Mouse (Mus musculus) lung, embryonic 16.5 days (tissue): ENCODE measurements around the gene Krtap16-1. TPM values are rescaled to one million over a fixed set of nuclear protein-coding genes. Genes with fewer than 3 reads are reported as not detected.

Source experiments
- ATAC-seq: fragments of 200-750 bp; cut with Nextera tagmentation; 2 replicates; pipeline ENCODE4 v1.8.0; 2017; ENCODE audit warnings: low read depth, mild to moderate bottlenecking, moderate library complexity
- H3K27ac ChIP-seq: fragments of 300-500 bp; sonication (generic); 2 replicates; pipeline ENCODE4 v1.5.1; 2014; ENCODE audit warnings: mild to moderate bottlenecking, control low read depth, low read length
- H3K27me3 ChIP-seq: fragments of 300-500 bp; sonication (generic); 2 replicates; pipeline ENCODE4 v1.6.1; 2014; ENCODE audit warnings: low read depth, low read length, mixed read lengths; ENCODE audit not compliant: control insufficient read depth, insufficient read depth
- H3K36me3 ChIP-seq: fragments of 300-500 bp; sonication (generic); 2 replicates; pipeline ENCODE4 v1.6.1; 2014; ENCODE audit warnings: low read length; ENCODE audit not compliant: control insufficient read depth, insufficient read depth
- H3K4me1 ChIP-seq: fragments of 300-500 bp; sonication (generic); replicated peaks from 2 replicates; pipeline ENCODE4 v1.6.1; 2014; ENCODE audit warnings: low read length, mixed read lengths; ENCODE audit not compliant: control insufficient read depth, insufficient read depth
- H3K4me2 ChIP-seq: fragments of 300-500 bp; sonication (generic); 2 replicates; pipeline ENCODE4 v1.6.1; 2014; ENCODE audit warnings: low read depth, low read length, control low read depth
- H3K4me3 ChIP-seq: fragments of 300-500 bp; sonication (generic); 2 replicates; pipeline ENCODE4 v1.5.1; 2014; ENCODE audit warnings: mild to moderate bottlenecking, low read length, control low read depth
- H3K9ac ChIP-seq: fragments of 300-500 bp; sonication (generic); 2 replicates; pipeline ENCODE4 v1.6.1; 2014; ENCODE audit warnings: low read length, control low read depth
- H3K9me3 ChIP-seq: fragments of 300-500 bp; sonication (generic); 2 replicates; pipeline ENCODE4 v1.6.1; 2016; ENCODE audit warnings: low read length; ENCODE audit not compliant: control insufficient read depth
- WGBS: fragments of 180-500 bp; shearing (Covaris S2); extraction: QIAGEN DNeasy Blood & Tissue Kit; methylation state at CpG from one replicate; pipeline ENCODE4 v1.1.7; 2014; 5-methylcytosine and 5-hydroxymethylcytosine counted together
- polyA plus RNA-seq: library from polyadenylated mRNA; unstranded; fragments of >200 nt; fragmentation: Nextera tagmentation; extraction: Ambion mirVana; gene quantifications from 2 replicates; pipeline ENCODE4 v1.2.1, GENCODE M21; 2015

The Krtap16-1 gene
- polyA plus RNA-seq, 1 experiment from 2014 or later, result not detected

DNA sequence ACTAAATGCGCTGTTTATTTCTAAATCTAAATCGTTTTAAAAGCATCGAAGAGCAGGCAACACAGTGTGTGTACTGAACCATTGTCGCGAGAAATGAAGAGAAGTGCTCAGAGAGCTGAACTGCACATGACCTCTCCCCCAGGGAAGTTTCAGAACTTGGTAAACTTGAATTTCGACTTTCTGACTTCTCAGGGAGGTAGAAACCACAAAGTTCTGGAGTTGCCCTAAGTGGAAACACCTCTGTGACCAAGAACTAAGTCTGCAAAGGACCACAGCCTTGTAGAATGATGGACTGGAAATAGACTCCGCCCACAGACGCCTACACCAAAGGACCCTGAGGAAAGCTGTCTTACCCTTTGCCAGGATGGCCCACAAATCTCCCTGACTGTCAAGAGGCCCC is 19.5 kb upstream of the Krtap16-1 start:
- H3K4me3 ChIP-seq, result no peak overlapping the region
- H3K27me3 ChIP-seq, result no peaks in the 10 kb centered on the region
- no peak for ATAC-seq
- no peaks in the 10 kb centered on the region for H3K9me3 ChIP-seq
- WGBS, result 56% methylated on average over 8 of the region's 8 CpGs
- no peak overlapping the region for H3K4me2 ChIP-seq
- no peak overlapping the region for H3K9ac ChIP-seq
- H3K27ac ChIP-seq, result peak overlapping the region; percentile 47; the same call in 1 of the 2 replicates
- no peaks in the 10 kb centered on the region for H3K4me1 ChIP-seq
- no peaks in the 10 kb centered on the region for H3K36me3 ChIP-seq

DNA sequence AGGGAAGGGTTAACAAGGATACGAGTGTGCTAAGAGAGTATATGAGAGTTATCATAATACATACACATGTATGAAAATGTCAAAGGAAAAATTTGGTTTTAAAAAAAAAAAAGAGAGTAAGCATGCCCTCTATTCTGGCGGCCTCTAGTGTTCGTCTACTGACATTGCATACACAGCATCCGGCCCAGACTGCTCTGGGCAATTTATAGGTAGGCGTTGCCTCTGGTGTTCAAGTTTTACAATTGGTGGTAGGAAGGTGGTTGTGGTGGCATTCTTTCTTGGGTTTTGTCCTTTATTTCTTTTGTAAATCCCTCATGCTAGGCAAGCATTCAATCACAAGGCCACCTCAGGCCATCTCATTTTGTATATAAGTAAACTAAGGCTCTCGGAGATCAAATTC is 18.4 kb upstream of the Krtap16-1 start:
- Histone ChIP-seq H3K4me2 (no peak overlapping the region), H3K4me1 (no peaks in the 10 kb centered on the region), H3K4me3 (no peak overlapping the region), H3K27ac (no peak overlapping the region), H3K9me3 (no peaks in the 10 kb centered on the region), H3K36me3 (no peaks in the 10 kb centered on the region), H3K9ac (no peak overlapping the region), H3K27me3 (no peaks in the 10 kb centered on the region)
- 18% methylated on average over 6 of the region's 6 CpGs for WGBS
- ATAC-seq, result no peak

DNA sequence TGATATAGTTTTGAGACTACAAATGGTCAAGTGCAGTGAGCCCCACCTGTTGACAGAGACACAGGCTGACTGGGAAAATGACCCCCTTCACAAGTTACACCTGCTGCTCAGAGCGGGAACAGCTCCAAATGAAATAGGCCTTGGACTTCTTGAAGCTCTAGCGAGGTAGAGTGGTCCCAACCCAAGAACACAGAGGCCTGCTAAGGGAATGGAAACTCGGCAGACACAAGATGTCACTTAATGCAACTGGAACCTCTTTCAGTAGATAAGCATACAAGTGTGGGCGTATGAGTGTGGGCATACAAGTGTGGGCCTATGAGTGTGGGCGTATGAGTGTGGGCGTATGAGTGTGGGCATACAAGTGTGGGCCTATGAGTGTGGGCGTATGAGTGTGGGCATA is 12.7 kb upstream of the Krtap16-1 start:
- Histone ChIP-seq H3K4me2 (no peak overlapping the region), H3K36me3 (no peaks in the 10 kb centered on the region), H3K27me3 (peaks cover 3% of the 10 kb centered on the region; the same call in 1 of the 2 replicates), H3K4me3 (no peak overlapping the region), H3K9me3 (no peaks in the 10 kb centered on the region), H3K27ac (no peak overlapping the region), H3K4me1 (peaks cover 2% of the 10 kb centered on the region; the same call in 1 of the 2 replicates), H3K9ac (no peak overlapping the region)
- 80% methylated on average over 7 of the region's 7 CpGs for WGBS
- ATAC-seq, result no peak

DNA sequence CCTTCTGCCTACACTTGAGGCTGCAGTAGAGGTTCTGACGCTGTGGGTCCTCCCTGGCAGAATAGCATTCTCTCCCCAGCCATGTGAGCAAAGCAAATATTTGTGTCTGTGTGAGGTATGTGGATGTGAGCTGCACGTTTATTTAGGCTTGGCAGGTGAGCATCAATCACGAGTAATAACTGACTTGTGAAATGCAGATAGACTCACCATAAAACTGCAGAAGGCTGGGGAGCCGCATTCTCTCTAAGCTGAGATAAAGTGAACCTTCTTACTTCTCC is 7.9 kb upstream of the Krtap16-1 start:
- Histone ChIP-seq H3K27ac (no peak overlapping the region), H3K4me3 (no peak overlapping the region), H3K4me1 (peaks cover 3% of the 10 kb centered on the region; the same call in 1 of the 2 replicates), H3K9me3 (no peaks in the 10 kb centered on the region), H3K9ac (no peak overlapping the region), H3K27me3 (peaks cover 4% of the 10 kb centered on the region; the same call in 1 of the 2 replicates), H3K4me2 (no peak overlapping the region), H3K36me3 (no peaks in the 10 kb centered on the region)
- no peak for ATAC-seq
- WGBS, result 21% methylated on average over 4 of the region's 4 CpGs

GRCm38 (mm10) chr11:99993620-99994383 is 7.4 kb upstream of the Krtap16-1 start, which contains the start of gene Krtap17-1:
Krtap17-1 (minus strand) TSS chr11:99993994.
- H3K4me2 ChIP-seq, result peak within 1 kb of the TSS; percentile 11; the same call in 1 of the 2 replicates
- H3K9ac ChIP-seq, result peak within 1 kb of the TSS; percentile 15; the same call in 1 of the 2 replicates
- 0 out of 2 replicates have a peak within 1 kb of the TSS, but pooled peaks have one; percentile 6 for H3K4me3 ChIP-seq
- WGBS, result 21% methylated on average over 21 of the region's 26 CpGs
- peaks cover 4% of the 10 kb centered on the region; the same call in 1 of the 2 replicates for H3K27me3 ChIP-seq
- no peaks in the 10 kb centered on the region for H3K9me3 ChIP-seq
- no peak for ATAC-seq
- no peaks in the 10 kb centered on the region for H3K36me3 ChIP-seq
- no peak within 1 kb of the TSS for H3K27ac ChIP-seq
- H3K4me1 ChIP-seq, result peaks cover 3% of the 10 kb centered on the region; the same call in 1 of the 2 replicates

DNA sequence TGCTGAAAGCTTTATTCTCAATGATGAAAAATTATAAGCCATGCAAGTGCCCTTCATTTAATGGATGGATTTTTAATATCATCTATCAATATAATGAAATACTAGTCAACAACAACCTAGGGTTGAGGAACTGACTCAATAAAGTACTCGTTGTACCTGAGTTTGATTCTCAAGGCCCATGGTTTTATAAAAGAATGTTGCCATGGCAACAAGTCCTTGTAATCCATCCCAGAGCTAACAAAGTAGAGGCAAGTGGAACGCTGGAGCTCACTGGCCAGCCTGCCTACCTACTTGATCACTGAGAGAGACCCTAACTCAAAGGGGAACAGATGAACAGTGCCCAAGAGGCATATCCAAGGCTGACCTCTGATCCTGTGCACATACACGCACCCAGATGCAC is 4.2 kb upstream of the Krtap16-1 start:
- Histone ChIP-seq H3K27me3 (peaks cover 4% of the 10 kb centered on the region; the same call in 1 of the 2 replicates), H3K4me1 (peaks cover 3% of the 10 kb centered on the region; the same call in 1 of the 2 replicates), H3K4me3 (no peak overlapping the region), H3K4me2 (no peak overlapping the region), H3K27ac (no peak overlapping the region), H3K9ac (no peak overlapping the region), H3K9me3 (no peaks in the 10 kb centered on the region), H3K36me3 (no peaks in the 10 kb centered on the region)
- 68% methylated on average over 3 of the region's 3 CpGs for WGBS
- ATAC-seq, result no peak

GRCm38 (mm10) chr11:99989881-99990405 is 3.5 kb upstream of the Krtap16-1 start:
- H3K9ac ChIP-seq, result no peak overlapping the region
- H3K9me3 ChIP-seq, result no peaks in the 10 kb centered on the region
- peaks cover 3% of the 10 kb centered on the region; the same call in 1 of the 2 replicates for H3K4me1 ChIP-seq
- no peak overlapping the region for H3K4me3 ChIP-seq
- WGBS, result 78% methylated on average over 6 of the region's 6 CpGs
- no peak for ATAC-seq
- H3K36me3 ChIP-seq, result no peaks in the 10 kb centered on the region
- no peak overlapping the region for H3K4me2 ChIP-seq
- H3K27me3 ChIP-seq, result peaks cover 4% of the 10 kb centered on the region; the same call in 1 of the 2 replicates
- no peak overlapping the region for H3K27ac ChIP-seq

DNA sequence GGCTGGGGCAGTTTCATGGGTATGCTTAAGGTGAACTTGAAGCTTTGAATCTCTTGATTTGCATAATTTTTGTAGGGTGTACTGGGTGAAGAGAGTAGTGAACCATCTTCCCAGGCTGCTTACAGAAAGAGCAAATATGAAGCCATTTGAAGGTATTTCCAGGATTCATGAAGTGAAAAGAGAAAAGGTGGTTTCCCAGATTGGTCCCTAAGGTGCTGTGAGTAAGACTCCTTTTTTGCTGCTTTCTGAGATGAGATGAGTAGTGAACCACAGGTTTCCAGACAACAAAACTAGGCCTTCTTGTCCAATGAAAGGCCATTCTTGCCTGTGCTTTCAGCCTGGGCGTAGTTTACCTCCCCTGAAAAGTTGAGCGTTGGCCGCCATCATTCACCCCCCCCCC is 2.1 kb upstream of the Krtap16-1 start:
- Histone ChIP-seq H3K9ac (no peak overlapping the region), H3K27ac (no peak overlapping the region), H3K4me2 (no peak overlapping the region), H3K9me3 (no peaks in the 10 kb centered on the region), H3K27me3 (no peaks in the 10 kb centered on the region; the same call in 1 of the 2 replicates), H3K4me1 (no peaks in the 10 kb centered on the region), H3K4me3 (no peak overlapping the region), H3K36me3 (no peaks in the 10 kb centered on the region)
- ATAC-seq, result no peak
- WGBS, result 87% methylated on average over 3 of the region's 3 CpGs

GRCm38 (mm10) chr11:99985291-99986092 is 905 bp downstream of the Krtap16-1 start:
- Histone ChIP-seq H3K27ac (no peak overlapping the region), H3K4me2 (no peak overlapping the region), H3K9ac (no peak overlapping the region), H3K36me3 (no peaks in the 10 kb centered on the region), H3K4me3 (no peak overlapping the region), H3K4me1 (no peaks in the 10 kb centered on the region), H3K27me3 (no peaks in the 10 kb centered on the region; the same call in 1 of the 2 replicates), H3K9me3 (no peaks in the 10 kb centered on the region)
- WGBS, result 72% methylated on average over 20 of the region's 20 CpGs
- ATAC-seq, result no peak
